Mouse (Mus musculus) left cerebral cortex, adult 8-10 months (tissue): ENCODE measurements around the gene Rph3a. TPM values are rescaled to one million over a fixed set of nuclear protein-coding genes. Genes with fewer than 3 reads are reported as not detected.

Experiments
- DNase-seq, 2 experiments: peaks; one replicate each; pipeline ENCODE4 v3.0.0; 2022; ENCODE audit warnings: low spot score in 2 of 2
- total RNA-seq, 4 experiments: library from RNA; stranded (reverse); gene quantifications; 2 replicates each; pipeline ENCODE4 v1.2.4; 2022

Gene Rph3a
- total RNA-seq: 100 to 1,000 TPM; 305 to 327 (median 312) TPM

- DNase-seq: no peak
Observed at GRCm38 (mm10) chr5:121009811-121010569, at the start of gene Rph3a. Rph3a (minus strand) TSS chr5:121010092.

- no peak for DNase-seq
Observed at GRCm38 (mm10) chr5:121058261-121058660, 48.4 kb upstream of the Rph3a start.

GRCm38 (mm10) chr5:121053886-121054285 is 44.0 kb upstream of the Rph3a start:
- DNase-seq: no peak

- DNase-seq: no peak
Observed at GRCm38 (mm10) chr5:121041791-121042190, 31.9 kb upstream of the Rph3a start.

- DNase-seq: no peak
Observed at GRCm38 (mm10) chr5:121039465-121039864, 29.6 kb upstream of the Rph3a start.

- no peak for DNase-seq
Observed at GRCm38 (mm10) chr5:121030161-121030560, 20.3 kb upstream of the Rph3a start.

GRCm38 (mm10) chr5:121019505-121019904 is 9.6 kb upstream of the Rph3a start:
- DNase-seq: peak in 1 of 2 experiments; percentile 77

GRCm38 (mm10) chr5:121017699-121018098 is 7.8 kb upstream of the Rph3a start:
- no peak for DNase-seq

- DNase-seq: no peak
Observed at GRCm38 (mm10) chr5:121016405-121016804, 6.5 kb upstream of the Rph3a start.

- no peak for DNase-seq
Observed at GRCm38 (mm10) chr5:121014496-121014895, 4.6 kb upstream of the Rph3a start.

- DNase-seq: no peak
Observed at GRCm38 (mm10) chr5:121011962-121012361, 2.1 kb upstream of the Rph3a start.

GRCm38 (mm10) chr5:121009406-121009805 is 486 bp downstream of the Rph3a start:
- peak in 1 of 2 experiments; percentile 70 for DNase-seq

GRCm38 (mm10) chr5:121008411-121009239 is 1.3 kb downstream of the Rph3a start:
- DNase-seq: no peak

GRCm38 (mm10) chr5:121007563-121007962 is 2.3 kb downstream of the Rph3a start:
- no peak for DNase-seq

GRCm38 (mm10) chr5:121007130-121007529 is 2.8 kb downstream of the Rph3a start:
- no peak for DNase-seq

- DNase-seq: no peak
Observed at GRCm38 (mm10) chr5:121006176-121006575, 3.7 kb downstream of the Rph3a start.

- DNase-seq: peak in 1 of 2 experiments; percentile 60
Observed at GRCm38 (mm10) chr5:121003781-121004180, 6.1 kb downstream of the Rph3a start.

- no peak for DNase-seq
Observed at GRCm38 (mm10) chr5:120999573-120999972, 10.3 kb downstream of the Rph3a start.

GRCm38 (mm10) chr5:120988373-120988772 is 21.5 kb downstream of the Rph3a start:
- DNase-seq: no peak

- DNase-seq: no peak
Observed at GRCm38 (mm10) chr5:120983029-120983428, 26.9 kb downstream of the Rph3a start.

GRCm38 (mm10) chr5:120981211-120981610 is 28.7 kb downstream of the Rph3a start:
- no peak for DNase-seq

GRCm38 (mm10) chr5:120980116-120980515 is 29.8 kb downstream of the Rph3a start:
- no peak for DNase-seq
